Mouse (Mus musculus) kidney, adult 18-20 months (tissue): ENCODE data around the gene Gm12394.
"Not testable (repeated sequence)": the region's sequence is repeated elsewhere in the genome, so short reads cannot be mapped to it uniquely, and the experiment has no call there.

Experiments used
- DNase-seq: peaks from one replicate; pipeline ENCODE4 v3.0.0; 2021

The Gm12394 gene

DNA sequence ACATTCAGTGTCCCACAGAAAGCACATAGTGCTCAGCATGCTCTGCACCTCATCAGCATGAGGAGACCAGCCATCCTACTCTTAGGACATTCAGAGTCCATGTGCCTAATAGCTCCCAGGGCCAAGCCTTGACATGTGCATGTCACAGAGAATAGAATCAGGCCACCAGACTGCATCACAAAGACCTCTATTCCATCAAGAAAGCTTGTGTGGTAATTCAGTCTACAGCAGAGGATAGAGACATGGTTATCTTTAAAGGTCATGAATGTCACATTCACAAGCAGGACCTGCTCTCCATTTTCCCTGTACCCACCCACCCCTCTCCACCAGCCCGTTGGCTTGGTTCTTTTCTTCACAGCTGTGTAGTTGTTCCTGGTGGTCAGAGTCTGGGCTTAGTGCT lies 2.8 kb downstream of the Gm12394 start, which contains the start of gene Fam205a1:
TSS of gene Fam205a1 (minus strand) at position 101 of the 400 bp plus-strand sequence.
- not testable (repeated sequence) for DNase-seq

DNA sequence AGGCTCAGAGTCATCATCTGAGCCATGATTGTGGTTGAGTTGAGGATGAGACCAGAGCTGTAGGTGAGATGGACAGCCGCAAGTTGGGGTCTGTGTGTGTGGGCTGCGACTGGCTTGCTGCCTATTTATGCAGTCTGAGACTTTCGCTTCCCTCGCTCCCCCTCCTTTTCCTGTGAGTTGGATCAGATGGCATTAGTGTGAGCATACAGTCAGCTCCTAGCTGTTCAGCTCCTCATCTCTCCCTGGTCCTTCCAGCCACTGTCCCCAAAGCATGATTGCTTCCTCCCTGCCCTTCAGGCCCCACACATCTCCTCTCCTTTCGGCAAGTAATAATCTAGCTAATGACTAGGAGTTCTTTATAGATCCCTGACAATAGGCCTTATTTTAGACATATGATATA lies 82.7 kb downstream of the Gm12394 start, which contains the start of gene Ccl21a:
TSS of gene Ccl21a (minus strand) at position 101 of the 400 bp plus-strand sequence.
- DNase-seq: not testable (repeated sequence)

DNA sequence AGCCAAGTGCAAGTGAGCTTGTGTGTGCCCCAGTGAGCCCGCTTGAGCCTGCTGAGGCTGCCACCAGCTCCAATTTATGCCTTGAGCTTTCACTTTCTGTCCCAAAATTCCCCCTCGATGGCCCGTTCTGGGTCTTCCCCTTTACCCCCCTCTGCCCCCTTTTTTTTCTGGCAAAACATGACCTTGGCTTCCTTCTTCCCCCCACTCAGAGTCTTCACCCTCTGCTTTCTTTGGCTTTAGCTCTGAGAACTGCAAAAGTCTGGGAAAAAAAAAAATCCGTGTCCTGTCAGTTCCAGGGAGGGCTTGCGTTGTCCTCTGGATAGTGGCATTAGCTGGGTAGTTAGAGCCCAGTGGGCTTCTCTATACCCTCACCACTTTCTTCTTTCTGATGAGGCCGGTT lies 100.1 kb downstream of the Gm12394 start, which contains the start of gene Ccl19:
TSS of gene Ccl19 (minus strand) at position 101 of the 400 bp plus-strand sequence.
- not testable (repeated sequence) for DNase-seq

DNA sequence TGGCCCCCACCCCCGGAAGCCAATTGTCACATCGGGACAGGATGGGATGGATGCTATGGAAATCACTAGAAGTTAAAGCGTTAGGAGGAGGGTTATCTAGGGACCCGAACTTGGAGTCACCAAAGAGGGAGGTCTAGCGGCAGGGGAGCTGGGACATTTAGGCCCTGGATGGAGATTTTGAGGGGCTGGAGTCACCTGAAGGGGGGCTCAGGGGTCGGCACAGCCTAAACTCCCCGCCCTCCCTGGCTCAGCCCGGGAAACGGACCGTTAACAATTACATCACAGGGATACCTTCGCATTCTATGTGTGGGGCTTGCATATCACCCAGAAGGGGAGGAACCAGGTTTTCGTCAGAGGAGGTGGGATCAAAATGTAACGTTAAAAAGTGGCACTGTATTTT lies 121.3 kb downstream of the Gm12394 start, which contains the start of gene 4930578G10Rik:
TSS of gene 4930578G10Rik (plus strand) at position 301 of the 400 bp plus-strand sequence.
- DNase-seq: not testable (repeated sequence)
